Comparison of ENCODE assay signal across 10 mouse cellular contexts in the genomic region with DNA sequence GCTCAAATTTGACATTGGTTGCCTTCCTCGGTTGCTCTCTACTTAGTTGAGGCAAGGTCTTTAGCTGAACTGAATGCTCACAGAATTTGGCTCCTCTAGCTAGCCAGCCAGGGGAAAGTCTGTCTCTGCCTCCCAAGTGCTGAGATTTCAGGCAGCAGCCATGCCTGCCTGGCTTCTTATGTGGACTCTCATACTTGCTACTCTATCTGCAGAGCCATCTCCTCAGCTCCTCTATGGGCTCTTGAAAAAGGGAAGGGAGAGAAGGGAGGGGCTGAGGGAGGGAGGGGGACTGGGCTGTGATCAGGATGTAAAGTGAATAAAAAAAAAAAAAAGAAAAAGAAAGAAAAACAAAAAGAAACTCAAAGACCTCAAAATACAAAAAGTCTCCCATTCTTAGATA. TPM values are rescaled to one million over a fixed set of nuclear protein-coding genes. Genes with fewer than 3 reads are reported as not detected.
DNase-seq lines count a peak whose midpoint lies in the region; ATAC-seq lines count a peak whose summit lies in the region.
"Had no signal": no experiment of that assay in that cellular context is flagged by ENCODE, and none has a peak within 500 bp of the region (broad histone marks: within the 10 kb centered on the region; RNA-seq: fewer than 3 reads in every experiment).

No protein-coding gene starts in this region.

- H3K27ac ChIP-seq in heart, embryonic 15.5 days = peak overlapping the region; percentile 76
- peak overlapping the region; percentile 65 for H3K27ac ChIP-seq in neural tube, embryonic 13.5 days (replicated peaks)
- H3K27ac ChIP-seq in stomach, embryonic 16.5 days (ENCODE audit: low read length) = peak overlapping the region; percentile 55
- H3K27ac ChIP-seq: liver, embryonic 13.5 days had no signal

- no peaks in the 10 kb centered on the region for H3K36me3 ChIP-seq in heart, embryonic 15.5 days
- H3K36me3 ChIP-seq in neural tube, embryonic 13.5 days = no peaks in the 10 kb centered on the region
- H3K36me3 ChIP-seq in stomach, embryonic 16.5 days (ENCODE audit: control insufficient read depth, insufficient read depth, low read length) = no peaks in the 10 kb centered on the region
- H3K36me3 ChIP-seq: liver, embryonic 13.5 days had no signal

- no peak overlapping the region for H3K4me3 ChIP-seq in heart, embryonic 15.5 days
- no peak overlapping the region for H3K4me3 ChIP-seq in neural tube, embryonic 13.5 days
- no peak overlapping the region for H3K4me3 ChIP-seq in stomach, embryonic 16.5 days (replicated peaks; ENCODE audit: low read length)
- H3K4me3 ChIP-seq: liver, embryonic 13.5 days had no signal

- no peak for ATAC-seq in heart, embryonic 15.5 days (replicated peaks; ENCODE audit: insufficient number of reproducible peaks, insufficient read depth, low FRiP score, low read depth)
- ATAC-seq in neural tube, embryonic 13.5 days (ENCODE audit: low read depth) = no peak
- ATAC-seq in granulocyte monocyte progenitor cell, adult 5-6 weeks (replicated peaks; ENCODE audit: poor library complexity, severe bottlenecking) = peak; percentile 57; the same call in 1 of the 2 replicates
- no peak for ATAC-seq in stomach, embryonic 16.5 days (ENCODE audit: insufficient read depth, low FRiP score)

- 71% methylated on average over 1 of the region's 1 CpGs for WGBS in heart, embryonic 15.5 days
- WGBS in neural tube, embryonic 13.5 days = 80% methylated on average over 1 of the region's 1 CpGs
- 93% methylated on average over 1 of the region's 1 CpGs for WGBS in stomach, embryonic 16.5 days

- H3K9me3 ChIP-seq in heart, embryonic 15.5 days (replicated peaks) = no peaks in the 10 kb centered on the region
- no peaks in the 10 kb centered on the region for H3K9me3 ChIP-seq in neural tube, embryonic 13.5 days
- H3K9me3 ChIP-seq in stomach, embryonic 16.5 days (replicated peaks; ENCODE audit: control insufficient read depth, low read length) = no peaks in the 10 kb centered on the region
- H3K9me3 ChIP-seq: liver, embryonic 13.5 days had no signal

- peaks cover 58% of the 10 kb centered on the region for H3K27me3 ChIP-seq in heart, embryonic 15.5 days
- H3K27me3 ChIP-seq in neural tube, embryonic 13.5 days = no peaks in the 10 kb centered on the region
- no peaks in the 10 kb centered on the region for H3K27me3 ChIP-seq in stomach, embryonic 16.5 days (ENCODE audit: control insufficient read depth, insufficient read depth, low read length)
- H3K27me3 ChIP-seq: liver, embryonic 13.5 days had no signal

- DNase-seq in heart, postnatal 14 days = no peak
- no peak for DNase-seq in neural tube, embryonic 10.5 days (ENCODE audit: extremely low spot score, low spot score)
- no peak for DNase-seq in layer of hippocampus, adult 18-20 months (ENCODE audit: low spot score in 2 of 2)
- DNase-seq: gastrocnemius, postnatal 14 days; liver, embryonic 13.5 days; right cerebral cortex, adult 18-20 months had no signal

- peaks cover 11% of the 10 kb centered on the region for H3K4me1 ChIP-seq in heart, embryonic 15.5 days (replicated peaks)
- peaks cover 23% of the 10 kb centered on the region for H3K4me1 ChIP-seq in neural tube, embryonic 13.5 days (replicated peaks)
- peaks cover 11% of the 10 kb centered on the region for H3K4me1 ChIP-seq in stomach, embryonic 16.5 days (ENCODE audit: control insufficient read depth, insufficient read depth, low read length)

- no peak overlapping the region for H3K4me2 ChIP-seq in heart, embryonic 15.5 days
- H3K4me2 ChIP-seq in neural tube, embryonic 13.5 days = no peak overlapping the region
- no peak overlapping the region for H3K4me2 ChIP-seq in stomach, embryonic 16.5 days (ENCODE audit: low read depth, low read length)
- H3K4me2 ChIP-seq: liver, embryonic 13.5 days had no signal

- no peak overlapping the region for H3K9ac ChIP-seq in heart, embryonic 15.5 days
- no peak overlapping the region for H3K9ac ChIP-seq in neural tube, embryonic 13.5 days
- H3K9ac ChIP-seq in stomach, embryonic 16.5 days (ENCODE audit: low read length) = no peak overlapping the region
- H3K9ac ChIP-seq: liver, embryonic 13.5 days had no signal

- intact Hi-C loops in heart, postnatal 14 days (cut with DNase I) = no loop called here

RNA-seq across cellular contexts. Expression of gene Rgs3, which starts 31.2 kb away (rescaled TPM):
- 56.9 and 72.2 TPM in 2 replicates for polyA plus RNA-seq in heart, embryonic 15.5 days (2015; fragmentation: Nextera tagmentation; extraction: Ambion mirVana)
- 10 to 100 TPM; 38.9 to 42.2 TPM for total RNA-seq in heart, postnatal 14 days (2021)
- 71.4 and 79.0 TPM in 2 replicates for polyA plus RNA-seq in neural tube, embryonic 13.5 days (2015; fragmentation: Nextera tagmentation; extraction: Ambion mirVana)
- total RNA-seq in granulocyte monocyte progenitor cell, adult 5-6 weeks (2014; fragmentation: Nextera tagmentation) = 6.5 and 17.4 TPM in 2 replicates
- total RNA-seq in granulocyte monocyte progenitor cell, adult 5-6 weeks (2017) = 5.2 and 11.3 TPM in 2 replicates
- polyA plus RNA-seq in stomach, embryonic 16.5 days (2015; fragmentation: Nextera tagmentation; extraction: Ambion mirVana) = 51.4 and 55.2 TPM in 2 replicates
- 10 to 100 TPM; 20.6 to 22.2 TPM for total RNA-seq in layer of hippocampus, adult 18-20 months (2021)
